Mouse (Mus musculus): ENCODE results near the gene Cdh23. TPM values are rescaled to one million over a fixed set of nuclear protein-coding genes. Genes with fewer than 3 reads are reported as not detected.

The Cdh23 gene
- total RNA-seq, 4 experiments from 2014 or later = 1.1 to 1.8 (median 1.4) TPM

- DNase-seq (ENCODE audit: low spot score in 2 of 2) = no peak
Observed at GRCm38 (mm10) chr10:60708837-60709236, 12.5 kb upstream of the Cdh23 start.

GRCm38 (mm10) chr10:60706268-60706667 is 10.0 kb upstream of the Cdh23 start:
- no peak for DNase-seq (ENCODE audit: low spot score in 2 of 2)

DNA sequence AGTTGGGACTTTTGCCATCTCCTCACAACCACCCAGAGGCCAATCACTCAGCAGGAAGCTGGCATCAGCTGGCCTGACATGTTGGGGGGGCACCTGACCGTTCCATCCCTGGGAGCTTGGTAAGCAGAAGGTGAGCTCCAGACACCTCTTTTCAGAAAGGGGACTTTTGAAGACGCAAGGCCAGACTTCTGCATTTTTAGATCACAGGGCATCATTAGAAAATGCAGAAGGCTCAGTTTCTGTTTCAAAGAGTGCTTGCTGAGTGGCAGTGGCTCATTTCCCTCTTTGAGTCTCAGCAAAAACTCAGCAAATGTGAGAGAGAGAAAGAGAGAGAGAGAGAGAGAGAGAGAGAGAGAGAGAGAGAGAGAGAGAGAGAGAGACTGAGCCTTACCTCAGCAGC is 8.8 kb upstream of the Cdh23 start:
- DNase-seq (ENCODE audit: low spot score in 2 of 2) = no peak

- DNase-seq (ENCODE audit: low spot score in 2 of 2) = no peak
Observed at GRCm38 (mm10) chr10:60697775-60698174, 1.5 kb upstream of the Cdh23 start.

DNA sequence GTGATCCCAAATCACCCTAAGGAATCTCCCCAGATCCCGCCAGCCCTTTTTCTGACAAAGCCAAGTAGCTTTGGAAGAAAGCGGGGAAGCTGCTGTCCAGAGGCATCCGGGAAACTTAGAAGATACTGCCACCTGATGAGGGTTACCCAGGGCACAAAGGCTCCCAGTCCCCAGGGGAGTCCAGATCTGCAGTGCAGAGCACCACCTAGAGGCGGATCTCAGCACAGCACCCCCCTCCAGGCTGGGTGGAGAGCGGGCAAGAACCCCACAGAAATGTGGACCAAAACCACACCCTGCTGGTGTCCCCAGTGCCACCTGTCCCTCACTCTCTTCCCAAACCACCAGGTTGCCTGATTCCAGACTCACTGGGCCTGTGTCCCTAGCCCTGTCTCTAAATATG is 685 bp upstream of the Cdh23 start:
- DNase-seq (ENCODE audit: low spot score in 2 of 2) = peak; percentile 30 to 38

- DNase-seq (ENCODE audit: low spot score in 2 of 2) = no peak
Observed at GRCm38 (mm10) chr10:60691671-60692390, 4.5 kb downstream of the Cdh23 start.

DNA sequence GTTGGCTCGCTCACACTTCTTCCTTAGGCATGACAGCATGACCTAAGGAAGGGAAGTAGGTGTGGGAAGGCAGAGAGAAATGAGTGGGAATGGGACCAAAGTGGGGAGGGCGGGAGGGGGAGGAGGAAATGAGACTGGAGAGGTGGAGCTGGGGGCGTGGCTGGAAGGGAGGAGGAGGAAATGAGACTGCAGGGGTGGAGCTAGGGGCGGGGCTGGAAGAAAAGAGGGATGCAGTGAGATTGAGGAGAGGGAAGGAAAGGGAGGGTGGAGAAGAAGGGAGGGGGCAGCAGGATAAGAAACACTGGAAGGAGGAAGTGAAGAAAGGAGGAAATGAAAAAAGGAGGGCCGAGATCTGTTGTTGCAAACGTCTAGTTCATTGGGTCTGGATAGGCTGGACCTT is 5.3 kb downstream of the Cdh23 start:
- no peak for DNase-seq (ENCODE audit: low spot score in 2 of 2)

DNA sequence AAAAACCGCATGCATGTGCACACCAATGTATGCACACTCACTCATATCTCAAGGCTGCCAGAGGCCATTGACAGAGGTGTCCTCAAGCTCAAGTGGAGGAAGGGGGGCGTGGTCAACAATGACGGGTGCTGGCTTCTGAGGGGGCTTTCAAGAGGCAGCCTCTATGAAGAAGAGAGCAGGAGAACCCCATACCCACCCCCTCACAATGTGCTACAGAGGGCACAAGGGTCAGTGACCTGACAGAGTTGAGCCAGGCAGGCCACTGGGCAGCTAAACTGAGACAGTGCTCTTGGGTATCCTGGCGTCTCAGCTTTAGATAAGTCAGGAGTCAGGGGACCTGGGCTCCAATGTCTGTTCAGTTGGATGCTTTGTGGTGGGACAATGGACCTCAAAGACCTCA is 6.9 kb downstream of the Cdh23 start:
- no peak for DNase-seq (ENCODE audit: low spot score in 2 of 2)

- DNase-seq (ENCODE audit: low spot score in 2 of 2) = peak; percentile 21 to 34
Observed at GRCm38 (mm10) chr10:60687011-60687776, 9.1 kb downstream of the Cdh23 start.

DNA sequence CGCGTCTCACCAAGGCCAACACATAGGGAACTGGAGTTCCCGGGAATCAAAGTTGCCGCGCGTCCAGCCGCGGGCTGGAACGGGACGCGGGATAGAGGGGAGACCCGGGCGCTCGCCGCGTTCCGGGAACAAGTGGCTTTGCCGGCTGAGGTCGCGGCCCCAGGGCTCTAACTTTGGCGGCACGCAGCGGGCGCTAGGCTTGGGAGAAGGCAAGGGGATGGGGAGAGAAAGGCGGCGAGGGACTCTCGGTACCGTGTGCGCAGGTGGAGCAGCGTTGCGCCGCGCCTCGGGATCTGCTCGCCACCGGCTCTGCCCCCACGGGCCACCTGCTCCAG is 9.7 kb downstream of the Cdh23 start:
- no peak for DNase-seq (ENCODE audit: low spot score in 2 of 2)

GRCm38 (mm10) chr10:60685764-60686640 is 10.3 kb downstream of the Cdh23 start:
- DNase-seq (ENCODE audit: low spot score in 2 of 2) = no peak

DNA sequence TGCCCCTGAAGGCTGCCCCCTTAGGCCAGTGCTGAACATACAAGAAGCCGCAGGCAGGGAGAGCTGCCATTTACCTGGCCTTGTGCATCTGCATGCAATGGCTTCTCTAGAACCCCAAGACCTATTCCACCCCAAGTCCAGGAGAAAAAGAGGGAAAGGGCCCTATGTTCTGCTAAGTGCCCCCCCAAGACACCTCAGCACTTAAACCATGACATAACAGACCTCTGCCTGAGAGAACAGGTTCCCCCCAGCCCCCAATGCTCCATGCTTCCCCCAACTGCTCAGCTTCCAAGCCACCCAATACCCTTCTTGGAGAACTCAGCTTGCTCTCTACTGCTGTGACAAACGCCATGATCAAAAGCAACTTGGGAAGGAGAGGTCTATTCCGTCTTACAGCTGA is 17.4 kb downstream of the Cdh23 start:
- no peak for DNase-seq (ENCODE audit: low spot score in 2 of 2)

DNA sequence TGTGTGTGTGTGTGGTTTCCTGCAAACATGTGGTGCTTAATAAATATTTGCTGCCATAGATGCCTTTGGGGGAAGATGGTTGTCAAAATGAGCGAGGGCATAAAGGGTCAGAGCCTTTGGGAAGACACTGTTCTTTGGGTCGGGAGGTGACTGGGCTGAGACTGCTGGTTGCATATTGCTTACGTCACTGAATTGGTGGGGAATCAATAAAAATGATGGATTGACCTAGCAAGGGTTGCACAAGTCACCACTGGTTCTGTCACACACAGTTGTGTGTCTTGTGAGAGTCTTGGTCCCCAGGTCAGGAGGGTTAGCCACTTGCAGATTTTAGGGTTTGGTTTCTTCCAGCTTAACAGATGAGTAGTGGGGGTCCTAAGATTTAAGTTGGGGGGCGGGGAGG is 19.0 kb downstream of the Cdh23 start:
- no peak for DNase-seq (ENCODE audit: low spot score in 2 of 2)

GRCm38 (mm10) chr10:60670166-60670565 is 26.1 kb downstream of the Cdh23 start:
- no peak for DNase-seq (ENCODE audit: low spot score in 2 of 2)

- no peak for DNase-seq (ENCODE audit: low spot score in 2 of 2)
Observed at GRCm38 (mm10) chr10:60668591-60668990, 27.7 kb downstream of the Cdh23 start.

- no peak for DNase-seq (ENCODE audit: low spot score in 2 of 2)
Observed at GRCm38 (mm10) chr10:60660986-60661385, 35.3 kb downstream of the Cdh23 start.

- DNase-seq (ENCODE audit: low spot score in 2 of 2) = no peak
Observed at GRCm38 (mm10) chr10:60659450-60660020, 36.8 kb downstream of the Cdh23 start.

- DNase-seq (ENCODE audit: low spot score in 2 of 2) = no peak
Observed at GRCm38 (mm10) chr10:60658176-60658575, 38.1 kb downstream of the Cdh23 start.

DNA sequence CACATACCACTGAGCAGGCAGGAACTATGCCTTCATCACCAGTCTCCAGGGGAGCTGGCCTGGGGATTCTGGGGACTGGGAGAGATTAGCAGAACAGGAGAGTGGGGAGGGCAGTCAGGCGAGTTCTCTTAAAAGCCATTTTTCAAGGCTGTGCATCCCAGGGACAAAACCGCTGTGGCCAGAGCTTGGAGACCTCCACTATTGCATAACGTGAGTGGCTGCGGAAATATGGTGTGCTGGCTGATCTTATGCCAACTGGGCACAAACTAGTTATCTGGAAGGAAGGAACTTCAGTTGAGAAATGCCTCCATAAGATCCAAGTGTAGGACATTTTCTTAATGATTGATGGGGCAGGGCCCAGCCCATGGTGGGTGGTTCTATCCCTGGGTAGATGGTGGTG is 42.6 kb downstream of the Cdh23 start:
- no peak for DNase-seq (ENCODE audit: low spot score in 2 of 2)

GRCm38 (mm10) chr10:60653106-60653505 is 43.2 kb downstream of the Cdh23 start:
- DNase-seq (ENCODE audit: low spot score in 2 of 2) = no peak

GRCm38 (mm10) chr10:60644079-60644641 is 52.1 kb downstream of the Cdh23 start:
- DNase-seq (ENCODE audit: low spot score in 2 of 2) = no peak

Data from gastrocnemius, adult 8-10 months (tissue).